Mouse (Mus musculus): ENCODE results near the gene Sox8. TPM values are rescaled to one million over a fixed set of nuclear protein-coding genes. Genes with fewer than 3 reads are reported as not detected.

The Sox8 gene
- total RNA-seq (2021), result 10 to 100 TPM; 52.1 to 55.2 TPM
- long read RNA-seq, experiment 1, transcript Sox8-202 (2 exons, 928 nt), result minor isoform, 5 of 85 reads
- long read RNA-seq, experiment 1, transcript Sox8-201 (3 exons, 3,000 nt), result major isoform, 53 of 85 reads
- long read RNA-seq, experiment 1, partial matches to known transcripts, result 4 of 85 reads
- long read RNA-seq, experiment 1, other reads (novel, unspliced or antisense), result 22 of 85 reads
- long read RNA-seq, experiment 2, transcript Sox8-201 (3 exons, 3,000 nt), result major isoform, 36 of 47 reads
- long read RNA-seq, experiment 2, partial matches to known transcripts, result 7 of 47 reads
- long read RNA-seq, experiment 2, other reads (novel, unspliced or antisense), result 2 of 47 reads

DNA sequence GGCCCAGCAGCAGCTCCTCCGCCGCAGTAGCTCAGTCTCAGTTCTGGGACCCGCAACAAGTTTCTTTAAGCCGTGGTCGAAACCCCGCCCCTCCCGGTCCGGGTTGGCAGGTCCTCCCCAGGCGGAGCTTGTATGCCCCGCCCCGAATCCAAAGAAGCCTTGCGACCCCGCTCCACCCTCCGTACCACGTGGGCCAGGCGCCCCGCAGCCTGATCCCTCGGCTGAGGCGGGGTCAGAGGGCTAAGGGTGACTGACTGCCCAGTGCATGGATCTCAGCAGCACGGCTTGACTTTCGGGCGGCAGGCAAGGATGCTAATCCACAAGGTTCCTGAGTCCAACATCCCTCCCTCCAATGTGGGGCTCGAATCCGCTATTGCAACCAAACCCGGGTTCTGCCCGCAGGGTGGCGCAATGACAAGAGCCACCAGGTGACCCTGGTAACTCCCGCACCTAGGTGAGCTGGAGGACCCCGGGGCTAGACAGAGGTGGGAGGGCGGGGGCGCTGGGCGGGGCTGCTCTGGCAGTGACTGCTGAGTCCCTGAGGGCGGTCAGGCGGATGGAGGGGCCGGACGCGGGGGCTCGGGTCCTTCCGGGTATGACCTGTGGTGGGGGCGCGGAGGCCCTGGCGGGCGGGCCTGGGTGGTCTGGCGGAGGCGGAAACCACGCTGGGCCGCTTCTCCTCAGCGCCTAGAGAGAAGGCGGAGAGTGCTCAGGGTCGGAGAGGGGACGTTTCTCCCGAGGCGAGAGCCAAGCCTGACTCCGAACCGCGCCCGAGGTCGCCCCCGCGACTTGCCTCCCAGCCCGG, at the start of gene Sox8:
TSS of gene Sox8 (minus strand) at position 39 of the 805 bp plus-strand sequence.
- peak; percentile 88 to 91 for DNase-seq (ENCODE audit: low spot score in 2 of 2)

- peak; percentile 60 to 72 for DNase-seq (ENCODE audit: low spot score in 2 of 2)
Measured at GRCm38 (mm10) chr17:25618508-25619056, 48.1 kb upstream of the Sox8 start.

- DNase-seq (ENCODE audit: low spot score in 2 of 2), result peak in 1 of 2 experiments; percentile 33
Measured at GRCm38 (mm10) chr17:25614723-25615510, 44.4 kb upstream of the Sox8 start.

DNA sequence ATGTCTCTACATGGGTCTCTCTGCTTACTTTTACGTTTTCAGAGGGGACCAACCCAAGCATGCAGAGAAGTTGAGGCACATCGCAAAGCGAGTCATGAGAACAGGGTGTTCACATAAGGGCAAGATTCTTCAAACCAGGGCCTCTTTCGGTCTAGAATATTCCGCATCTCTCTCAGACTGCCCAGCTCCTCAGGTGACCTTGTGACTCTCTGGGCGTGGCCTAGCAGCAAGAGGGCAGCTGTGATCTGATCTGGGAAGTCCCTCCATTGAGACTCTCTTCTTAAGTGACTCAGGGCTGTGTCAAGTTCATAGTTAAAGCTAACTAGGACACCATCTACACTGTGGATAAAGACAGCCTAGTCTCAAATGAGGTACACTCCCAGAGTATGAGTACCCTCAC, 42.8 kb upstream of the Sox8 start:
- no peak for DNase-seq (ENCODE audit: low spot score in 2 of 2)

DNA sequence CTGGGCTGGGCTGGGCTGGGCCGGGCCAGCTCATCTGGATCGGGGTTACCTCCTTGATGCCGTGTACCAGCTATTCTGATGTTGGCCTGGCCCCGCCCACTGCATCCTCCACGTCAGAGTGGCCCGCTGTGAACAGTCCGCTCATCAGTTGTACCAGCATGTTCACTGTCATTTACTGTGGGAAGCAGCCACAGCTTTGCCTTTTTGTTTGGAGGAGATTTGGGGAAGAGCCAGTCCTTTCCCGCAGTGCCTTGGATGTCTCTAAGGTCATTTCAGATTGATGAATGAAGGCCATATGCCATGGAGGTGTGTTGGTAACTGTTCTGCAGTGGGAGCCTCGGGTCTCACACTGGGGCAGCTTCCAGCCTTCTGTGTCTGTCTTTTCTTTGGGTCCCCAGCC, 42.1 kb upstream of the Sox8 start:
- DNase-seq (ENCODE audit: low spot score in 2 of 2), result no peak

DNA sequence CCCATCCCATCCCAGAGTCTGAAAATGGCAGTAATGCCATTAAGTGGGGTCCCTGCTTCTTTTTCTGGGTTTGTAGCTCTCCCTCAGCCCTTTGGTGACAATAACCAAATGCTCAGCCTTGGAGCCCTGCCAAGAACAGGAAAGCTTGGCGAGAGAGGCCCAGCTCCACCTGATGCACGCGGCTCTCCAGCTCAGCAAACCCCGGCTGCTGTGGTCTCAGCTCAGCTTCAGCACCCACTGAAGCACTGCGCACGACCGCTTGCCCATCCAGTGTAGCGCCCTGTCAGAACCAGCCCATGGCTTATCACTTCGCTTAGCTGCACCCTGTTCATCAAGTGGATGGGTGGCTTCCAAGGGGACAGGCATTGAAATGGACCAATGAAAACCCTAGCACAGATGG, 39.7 kb upstream of the Sox8 start:
- no peak for DNase-seq (ENCODE audit: low spot score in 2 of 2)

DNA sequence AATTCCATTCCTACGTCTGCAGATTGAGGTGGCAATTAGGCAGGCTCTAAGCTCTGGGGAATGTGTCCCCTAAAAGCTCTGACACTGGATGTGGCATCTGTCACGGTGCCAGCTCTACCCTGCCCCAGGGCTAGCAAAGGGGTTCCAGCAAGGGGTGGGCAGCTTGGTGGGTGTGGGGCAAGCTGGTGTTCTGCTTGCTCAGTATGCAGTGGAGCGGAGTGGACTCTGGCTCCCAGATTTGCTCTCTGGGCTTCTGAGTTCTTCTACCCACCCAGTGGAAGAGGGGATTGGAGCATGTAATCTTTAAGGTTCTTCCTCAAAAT, 39.0 kb upstream of the Sox8 start:
- DNase-seq (ENCODE audit: low spot score in 2 of 2), result no peak

- no peak for DNase-seq (ENCODE audit: low spot score in 2 of 2)
Measured at GRCm38 (mm10) chr17:25608821-25609505, 38.5 kb upstream of the Sox8 start.

- DNase-seq (ENCODE audit: low spot score in 2 of 2), result peak; percentile 31 to 42
Measured at GRCm38 (mm10) chr17:25608137-25608785, 37.8 kb upstream of the Sox8 start.

- DNase-seq (ENCODE audit: low spot score in 2 of 2), result no peak
Measured at GRCm38 (mm10) chr17:25604234-25604633, 33.7 kb upstream of the Sox8 start.

DNA sequence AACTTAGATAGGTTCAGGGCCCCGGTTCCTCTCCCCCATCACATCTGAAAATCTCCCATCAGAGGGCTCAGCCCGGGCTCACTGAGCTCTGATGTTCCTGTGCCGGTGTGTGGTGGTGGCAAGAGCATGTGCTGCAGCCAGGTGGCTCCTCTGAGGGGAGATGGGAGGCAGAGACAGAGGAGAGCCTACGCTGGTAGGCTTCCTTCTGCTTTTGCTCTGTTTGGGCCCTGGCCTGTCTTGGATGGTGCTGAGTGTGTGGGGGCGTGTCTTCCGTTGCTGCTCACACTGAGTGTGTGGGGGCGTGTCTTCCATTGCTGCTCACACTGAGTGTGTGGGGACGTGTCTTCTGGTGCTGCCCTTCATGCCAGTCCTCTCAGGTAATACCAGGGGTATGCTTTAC, 31.9 kb upstream of the Sox8 start:
- no peak for DNase-seq (ENCODE audit: low spot score in 2 of 2)

GRCm38 (mm10) chr17:25597537-25597936, 27.1 kb upstream of the Sox8 start:
- no peak for DNase-seq (ENCODE audit: low spot score in 2 of 2)

- DNase-seq (ENCODE audit: low spot score in 2 of 2), result no peak
Measured at GRCm38 (mm10) chr17:25595495-25595894, 25.0 kb upstream of the Sox8 start.

GRCm38 (mm10) chr17:25593411-25594261, 23.1 kb upstream of the Sox8 start:
- no peak for DNase-seq (ENCODE audit: low spot score in 2 of 2)

DNA sequence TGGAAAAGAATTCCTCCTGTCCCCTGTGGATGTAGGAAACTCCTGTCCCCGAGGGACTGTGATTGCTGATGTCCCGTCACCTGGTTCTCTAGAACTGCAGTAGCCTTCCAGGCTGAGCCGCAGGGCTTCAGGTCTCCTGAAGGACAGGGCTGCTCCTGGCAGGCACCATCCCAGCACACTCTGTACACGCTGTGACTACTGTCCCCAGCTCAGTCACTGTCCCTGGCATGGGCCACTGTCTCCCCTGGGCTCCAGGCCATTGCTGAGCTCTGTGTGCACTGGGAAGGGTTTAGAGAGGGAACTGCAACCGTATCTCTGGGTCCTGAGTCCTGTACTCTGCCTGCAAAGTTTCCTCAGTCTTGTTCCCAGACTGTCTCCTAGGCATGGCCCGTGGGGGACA, 21.9 kb upstream of the Sox8 start:
- DNase-seq (ENCODE audit: low spot score in 2 of 2), result no peak

DNA sequence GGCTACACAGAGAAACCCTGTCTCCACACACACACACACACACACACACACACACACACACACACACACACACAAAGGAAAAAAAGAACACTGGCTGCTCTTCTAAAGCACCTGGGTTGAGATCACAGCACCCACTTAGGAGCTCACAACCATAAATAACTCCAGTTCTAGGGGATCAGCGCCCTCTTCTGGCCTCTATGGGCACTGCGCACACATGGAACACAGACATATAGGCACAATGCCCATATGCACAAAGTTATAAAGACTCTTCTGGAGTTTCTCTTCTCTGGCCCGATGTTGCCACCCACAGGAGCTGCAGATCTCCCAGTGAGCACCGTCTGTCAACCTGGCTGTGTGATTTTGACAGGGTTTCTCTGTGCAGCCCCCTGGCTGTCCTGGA, 20.5 kb upstream of the Sox8 start:
- DNase-seq (ENCODE audit: low spot score in 2 of 2), result no peak

GRCm38 (mm10) chr17:25590068-25590467, 19.6 kb upstream of the Sox8 start:
- no peak for DNase-seq (ENCODE audit: low spot score in 2 of 2)

- no peak for DNase-seq (ENCODE audit: low spot score in 2 of 2)
Measured at GRCm38 (mm10) chr17:25584646-25585045, 14.2 kb upstream of the Sox8 start.

- no peak for DNase-seq (ENCODE audit: low spot score in 2 of 2)
Measured at GRCm38 (mm10) chr17:25583858-25584257, 13.4 kb upstream of the Sox8 start.
